Mouse (Mus musculus) thymus, adult 2 months (tissue): Measurements from ENCODE around the gene Brsk1.

Experiments used
- CTCF ChIP-seq: fragments of 200-500 bp; IDR thresholded peaks from 2 replicates; pipeline ENCODE4 v1.5.1; 2012; ENCODE audit warnings: mild to moderate bottlenecking, control low read depth, low read length, moderate library complexity, borderline replicate concordance; ENCODE audit not compliant: control insufficient read depth, poor library complexity, insufficient read depth; ENCODE audit errors: extremely low read depth
- POLR2A ChIP-seq: fragments of 200-500 bp; IDR thresholded peaks from 2 replicates; pipeline ENCODE4 v1.6.1; 2012; ENCODE audit warnings: mild to moderate bottlenecking, low read length, control low read depth, moderate library complexity; ENCODE audit not compliant: control insufficient read depth, poor library complexity, insufficient read depth; ENCODE audit errors: extremely low read depth

- no peak for TF ChIP-seq CTCF
- no peak for TF ChIP-seq POLR2A
Measured at GRCm38 (mm10) chr7:4666871-4667270, 23.5 kb upstream of the Brsk1 start.
